ENCODE assay signal across 8 mouse cellular contexts in genomic region chr10:60827901-60828670, GRCm38 (mm10). TPM values are rescaled to one million over a fixed set of nuclear protein-coding genes. Genes with fewer than 3 reads are reported as not detected.
DNase-seq lines count a peak whose midpoint lies in the region; ATAC-seq lines count a peak whose summit lies in the region.

No protein-coding gene starts in this region.

- peaks cover 33% of the 10 kb centered on the region for H3K27me3 ChIP-seq in kidney, embryonic 14.5 days (ENCODE audit: control insufficient read depth, insufficient read depth, low read length)
- peaks cover 53% of the 10 kb centered on the region for H3K27me3 ChIP-seq in forebrain, embryonic 13.5 days
- peaks cover 68% of the 10 kb centered on the region for H3K27me3 ChIP-seq in midbrain, embryonic 11.5 days (ENCODE audit: control insufficient read depth, insufficient read depth, low read length)

- H3K9me3 ChIP-seq in kidney, embryonic 14.5 days (ENCODE audit: control insufficient read depth, low read length): no peaks in the 10 kb centered on the region
- no peaks in the 10 kb centered on the region for H3K9me3 ChIP-seq in forebrain, embryonic 13.5 days (replicated peaks)
- H3K9me3 ChIP-seq in midbrain, embryonic 11.5 days (ENCODE audit: control insufficient read depth, low read length): no peaks in the 10 kb centered on the region

- no peak for DNase-seq in kidney, postnatal 25 days
- no peak for DNase-seq in midbrain, embryonic 11.5 days (ENCODE audit: low spot score, missing footprints)
- no peak for DNase-seq in left cerebral cortex, postnatal 4 days
- DNase-seq in gastrocnemius, postnatal 25 days: no peak
- no peak for DNase-seq in adrenal gland, adult 18-20 months (ENCODE audit: low spot score in 2 of 2)

- ATAC-seq in kidney, embryonic 14.5 days (ENCODE audit: low FRiP score, low TSS enrichment): no peak
- no peak for ATAC-seq in forebrain, embryonic 13.5 days
- ATAC-seq in midbrain, embryonic 11.5 days (ENCODE audit: low FRiP score): no peak

- H3K27ac ChIP-seq in kidney, embryonic 14.5 days (ENCODE audit: low read depth, low read length): no peak overlapping the region
- no peak overlapping the region for H3K27ac ChIP-seq in brown adipose tissue, adult 24 weeks (replicated peaks; ENCODE audit: low read depth, low read length)
- H3K27ac ChIP-seq in forebrain, embryonic 13.5 days: no peak overlapping the region
- no peak overlapping the region for H3K27ac ChIP-seq in midbrain, embryonic 11.5 days (ENCODE audit: low read depth, low read length)

- H3K4me2 ChIP-seq in kidney, embryonic 14.5 days (replicated peaks; ENCODE audit: low read depth, low read length): peak overlapping the region; percentile 81
- H3K4me2 ChIP-seq in forebrain, embryonic 13.5 days: peak overlapping the region; percentile 91
- peak overlapping the region; percentile 54 for H3K4me2 ChIP-seq in midbrain, embryonic 11.5 days

- no peaks in the 10 kb centered on the region for H3K36me3 ChIP-seq in kidney, embryonic 14.5 days (ENCODE audit: control insufficient read depth, insufficient read depth, low read length)
- H3K36me3 ChIP-seq in forebrain, embryonic 13.5 days (ENCODE audit: poor library complexity, severe bottlenecking): no peaks in the 10 kb centered on the region
- H3K36me3 ChIP-seq in midbrain, embryonic 11.5 days (ENCODE audit: control insufficient read depth, insufficient read depth, low read length): no peaks in the 10 kb centered on the region

- peak overlapping the region; percentile 57; the same call in 1 of the 2 replicates for H3K4me3 ChIP-seq in kidney, embryonic 14.5 days (ENCODE audit: low read length)
- peak overlapping the region; percentile 52; the same call in 1 of the 2 replicates for H3K4me3 ChIP-seq in brown adipose tissue, adult 24 weeks (ENCODE audit: insufficient read depth, low read depth, low read length)
- no peak overlapping the region for H3K4me3 ChIP-seq in forebrain, embryonic 13.5 days
- H3K4me3 ChIP-seq in midbrain, embryonic 11.5 days (ENCODE audit: low read depth, low read length): no peak overlapping the region

- peak overlapping the region; percentile 45; the same call in 1 of the 2 replicates for H3K9ac ChIP-seq in kidney, embryonic 14.5 days (ENCODE audit: low read depth, low read length)
- no peak overlapping the region for H3K9ac ChIP-seq in forebrain, embryonic 13.5 days
- H3K9ac ChIP-seq in midbrain, embryonic 11.5 days (ENCODE audit: low read length): no peak overlapping the region

- 37% methylated on average over 17 of the region's 17 CpGs for WGBS in kidney, embryonic 14.5 days
- WGBS in forebrain, embryonic 13.5 days: 43% methylated on average over 17 of the region's 17 CpGs
- 49% methylated on average over 17 of the region's 17 CpGs for WGBS in midbrain, embryonic 11.5 days

- H3K4me1 ChIP-seq in kidney, embryonic 14.5 days (ENCODE audit: control insufficient read depth, insufficient read depth, low read length): peaks cover 65% of the 10 kb centered on the region
- peaks cover 13% of the 10 kb centered on the region for H3K4me1 ChIP-seq in brown adipose tissue, adult 24 weeks (ENCODE audit: control insufficient read depth, insufficient read depth, insufficient read length, low read length)
- peaks cover 57% of the 10 kb centered on the region for H3K4me1 ChIP-seq in forebrain, embryonic 13.5 days
- H3K4me1 ChIP-seq in midbrain, embryonic 11.5 days (ENCODE audit: control insufficient read depth, insufficient read depth, low read length): peaks cover 18% of the 10 kb centered on the region

- intact Hi-C loops in left cerebral cortex, postnatal 4 days (cut with DNase I): no loop called here

RNA-seq across cellular contexts. Expression of gene Unc5b, which starts 3.3 kb away (rescaled TPM):
- 7.9 and 10.1 TPM in 2 replicates for polyA plus RNA-seq in kidney, embryonic 14.5 days (2014; fragmentation: Nextera tagmentation; extraction: Ambion mirVana)
- 1.7 and 2.5 TPM in 2 replicates for polyA plus RNA-seq in brown adipose tissue, adult 24 weeks (2012; ENCODE audit: insufficient read depth, insufficient read length, missing spikeins)
- 2.3 and 2.8 TPM in 2 replicates for polyA plus RNA-seq in forebrain, embryonic 13.5 days (2015; fragmentation: Nextera tagmentation; extraction: Ambion mirVana)
- polyA plus RNA-seq in midbrain, embryonic 11.5 days (2014; fragmentation: Nextera tagmentation; extraction: Ambion mirVana): 2.8 and 3.5 TPM in 2 replicates
- 1 to 10 TPM; 7.2 to 9.1 TPM for total RNA-seq in left cerebral cortex, postnatal 4 days (2021)
- total RNA-seq in gastrocnemius, postnatal 25 days (2021): 1 to 10 TPM; 2.0 to 3.5 TPM
- 1 to 10 TPM; 4.1 to 6.7 TPM for total RNA-seq in adrenal gland, adult 18-20 months (2021)

Comparison
In these comparisons a context has a peak if more than half of its experiments do, and no peak if none do; other contexts are left out.
1. H3K4me3 ChIP-seq: peak in kidney, embryonic 14.5 days (single experiment) and brown adipose tissue, adult 24 weeks (single experiment); none in forebrain, embryonic 13.5 days (single experiment) and midbrain, embryonic 11.5 days (single experiment).
2. Peak in every context shown above with its lines, with median percentiles within 50 percentile points of each other: H3K4me2 ChIP-seq.